Mouse (Mus musculus) layer of hippocampus, adult 11-12 months (tissue): ENCODE measurements around the gene Rin2.

Experiments
- DNase-seq: peaks from one replicate; pipeline ENCODE4 v3.0.0; 2022; ENCODE audit warnings: low spot score

Rin2 gene

GRCm38 (mm10) chr2:145829231-145829630, 154.2 kb downstream of the Rin2 start:
- no peak for DNase-seq

GRCm38 (mm10) chr2:145830417-145830816, 155.4 kb downstream of the Rin2 start:
- DNase-seq: no peak

DNA sequence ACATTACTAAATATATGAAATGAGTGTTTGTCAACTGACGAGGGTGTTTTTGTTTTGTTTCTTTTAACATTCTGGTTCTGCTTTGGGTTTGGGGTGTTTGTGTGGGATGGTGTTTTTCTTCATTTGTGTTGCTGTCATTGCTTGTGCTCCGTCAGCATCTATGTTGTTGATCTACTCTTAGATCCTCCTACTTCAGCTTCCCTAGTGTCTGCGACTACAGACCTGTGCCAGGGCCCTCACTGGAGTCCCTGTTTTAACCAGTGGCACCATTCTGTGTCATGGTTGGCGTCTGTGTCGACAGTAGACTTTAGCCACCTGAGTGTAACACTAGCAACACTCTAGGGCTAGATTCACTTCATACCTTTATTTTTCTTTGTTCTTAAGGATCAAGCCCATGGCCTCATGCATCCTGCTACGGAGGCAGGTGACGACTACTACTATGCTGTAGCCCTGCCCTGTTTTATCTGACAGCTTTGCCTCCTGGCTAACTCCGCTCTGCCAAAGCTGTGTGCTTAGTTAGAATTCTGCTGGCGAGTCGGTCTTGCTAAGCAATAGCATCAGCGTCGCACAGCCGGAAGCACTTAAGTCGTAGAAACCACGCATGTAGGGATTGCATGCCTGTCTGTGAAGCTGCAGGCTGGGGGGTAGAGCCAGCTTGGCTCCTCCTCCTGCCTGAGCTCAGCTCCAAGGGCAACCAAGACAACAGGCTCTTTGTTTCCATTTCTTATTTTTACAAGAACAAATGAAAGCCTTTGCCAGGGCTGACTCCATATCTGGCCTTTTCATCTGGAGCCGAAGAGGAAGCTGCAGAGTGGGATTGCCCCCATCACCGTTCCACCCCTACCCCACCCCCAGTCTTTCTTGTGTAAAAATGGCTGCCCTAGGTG, 157.2 kb downstream of the Rin2 start:
- DNase-seq: peak; percentile 64

GRCm38 (mm10) chr2:145832836-145833221, 157.8 kb downstream of the Rin2 start:
- DNase-seq: no peak

DNA sequence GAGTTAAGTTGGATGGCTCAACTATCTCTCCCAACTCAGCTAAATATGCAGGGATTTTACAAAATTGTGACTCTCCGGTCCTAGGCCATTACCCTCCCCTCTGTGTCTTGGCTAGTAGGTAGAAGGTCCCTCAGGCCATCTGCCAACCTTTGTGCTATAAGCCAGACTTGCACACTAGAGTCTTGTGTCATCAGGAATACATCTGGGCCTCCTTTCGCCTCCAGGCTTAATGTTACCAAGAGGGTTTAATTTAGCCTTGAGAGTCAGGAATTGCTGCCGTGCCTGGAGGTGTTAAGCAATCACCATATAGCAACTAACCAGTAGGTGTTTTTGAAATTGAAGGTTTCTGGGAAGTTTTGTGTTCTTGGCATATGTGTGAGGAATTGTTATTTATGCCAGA, 158.3 kb downstream of the Rin2 start:
- DNase-seq: no peak

DNA sequence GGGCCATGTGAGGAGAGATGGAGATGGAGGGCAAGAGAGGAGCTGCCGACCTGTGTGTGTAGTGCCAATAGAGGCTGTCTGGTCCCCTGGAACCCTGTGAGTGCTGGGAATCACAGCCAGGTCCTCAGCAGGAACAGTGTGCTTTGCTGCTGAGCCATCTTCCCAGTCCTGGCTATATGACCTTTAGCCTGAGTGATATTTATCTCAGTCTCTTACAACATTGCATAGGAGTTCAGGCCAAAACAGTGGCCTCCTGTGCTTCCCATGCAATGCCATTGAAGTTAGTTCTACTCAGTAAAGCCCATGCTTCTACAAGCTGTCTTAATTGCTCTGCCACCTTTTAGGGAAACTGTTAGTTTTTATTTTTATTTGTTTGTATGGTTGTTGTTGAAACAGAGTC, 160.9 kb downstream of the Rin2 start:
- no peak for DNase-seq

DNA sequence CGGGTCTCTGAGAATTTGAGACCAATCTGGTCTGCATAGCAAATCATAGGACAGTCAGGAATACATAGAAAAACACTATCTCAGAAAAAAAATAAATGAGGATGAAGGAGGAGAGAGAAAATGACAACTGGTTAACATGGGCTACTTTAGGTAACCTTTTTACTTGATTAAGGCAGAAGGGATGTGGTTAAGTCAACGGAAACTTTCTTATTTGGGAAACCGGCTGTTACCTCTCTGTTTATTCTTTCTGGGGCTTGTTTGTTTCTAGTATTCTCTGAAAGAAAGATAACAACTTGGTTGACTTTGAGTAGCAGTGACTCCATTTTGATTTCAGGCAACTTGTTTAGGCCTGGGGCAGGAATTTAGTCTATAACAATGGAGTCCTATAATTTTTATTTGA, 163.7 kb downstream of the Rin2 start:
- no peak for DNase-seq

DNA sequence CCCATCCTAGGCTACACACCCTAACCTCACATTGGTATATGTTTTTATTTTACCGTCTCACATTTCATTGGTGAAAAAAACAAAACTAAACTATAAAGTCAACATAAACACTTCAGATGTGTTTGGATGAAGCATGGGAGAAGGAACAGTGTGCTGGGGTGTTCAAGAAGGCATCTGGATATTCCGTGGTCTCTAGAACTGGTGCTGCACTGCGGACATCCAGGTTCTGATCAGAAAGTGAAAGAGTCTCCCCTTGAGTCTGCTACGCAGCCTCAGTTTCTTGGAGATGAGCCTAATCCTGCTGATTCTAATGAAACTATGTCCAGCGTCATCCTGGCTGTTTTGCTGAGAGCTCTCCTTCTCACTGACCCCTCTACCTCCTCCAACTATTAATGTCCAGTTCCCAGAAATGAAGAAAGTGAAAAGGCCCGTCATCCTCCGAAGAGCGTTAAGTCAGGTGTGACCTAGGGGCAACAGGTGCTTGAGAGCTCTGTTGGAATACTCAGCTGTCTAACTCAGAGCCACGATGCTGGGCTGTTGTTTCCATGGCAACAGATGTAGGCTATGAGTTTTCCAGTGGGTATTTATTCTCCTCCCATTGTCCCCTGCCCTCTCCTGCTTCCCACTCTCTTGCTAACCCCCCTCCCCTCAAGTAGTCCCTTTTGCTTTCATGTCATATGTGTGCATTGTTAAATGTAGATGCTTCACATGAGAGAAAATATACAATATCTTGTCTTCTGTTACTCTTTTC, 164.7 kb downstream of the Rin2 start:
- no peak for DNase-seq

DNA sequence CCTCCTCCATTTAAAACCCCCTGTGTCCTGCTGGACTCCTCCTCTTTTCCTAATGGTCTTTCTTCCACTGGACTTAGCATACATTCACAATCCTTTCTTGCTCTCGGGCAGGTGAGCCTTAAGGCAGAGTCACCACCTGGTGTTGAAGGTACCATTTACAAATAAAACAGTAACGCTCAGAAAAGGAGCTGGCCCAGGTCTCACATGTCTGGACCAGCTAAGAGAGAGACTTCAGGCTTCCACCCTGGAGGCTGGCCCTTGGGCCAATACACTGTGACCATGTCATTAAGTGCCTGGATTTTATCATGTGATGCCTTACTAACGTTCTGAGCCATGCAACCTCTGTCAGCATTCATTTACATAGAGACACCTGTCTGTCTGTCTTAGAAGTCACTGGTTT, 165.3 kb downstream of the Rin2 start:
- no peak for DNase-seq

GRCm38 (mm10) chr2:145840910-145841870, 166.2 kb downstream of the Rin2 start:
- no peak for DNase-seq

DNA sequence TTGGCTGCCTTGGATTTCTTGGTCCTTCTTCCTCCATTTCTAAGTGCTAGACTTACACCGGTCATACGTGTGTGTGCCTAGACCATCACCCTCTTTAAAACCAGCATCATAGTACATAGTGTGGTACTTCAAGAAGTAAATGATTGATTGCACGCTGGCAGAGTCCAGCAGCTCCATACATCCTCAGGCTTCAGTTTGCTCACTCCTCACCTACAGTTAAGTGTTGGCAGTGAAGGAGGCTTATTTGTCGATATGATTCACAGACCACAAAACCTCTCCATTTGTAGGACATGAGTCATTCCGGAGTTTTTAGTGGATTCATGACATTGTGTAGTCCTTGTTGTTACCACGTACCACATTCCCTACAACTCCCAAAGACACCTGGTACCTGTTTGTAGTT, 168.3 kb downstream of the Rin2 start:
- no peak for DNase-seq

GRCm38 (mm10) chr2:145846595-145846994, 171.6 kb downstream of the Rin2 start:
- DNase-seq: no peak

DNA sequence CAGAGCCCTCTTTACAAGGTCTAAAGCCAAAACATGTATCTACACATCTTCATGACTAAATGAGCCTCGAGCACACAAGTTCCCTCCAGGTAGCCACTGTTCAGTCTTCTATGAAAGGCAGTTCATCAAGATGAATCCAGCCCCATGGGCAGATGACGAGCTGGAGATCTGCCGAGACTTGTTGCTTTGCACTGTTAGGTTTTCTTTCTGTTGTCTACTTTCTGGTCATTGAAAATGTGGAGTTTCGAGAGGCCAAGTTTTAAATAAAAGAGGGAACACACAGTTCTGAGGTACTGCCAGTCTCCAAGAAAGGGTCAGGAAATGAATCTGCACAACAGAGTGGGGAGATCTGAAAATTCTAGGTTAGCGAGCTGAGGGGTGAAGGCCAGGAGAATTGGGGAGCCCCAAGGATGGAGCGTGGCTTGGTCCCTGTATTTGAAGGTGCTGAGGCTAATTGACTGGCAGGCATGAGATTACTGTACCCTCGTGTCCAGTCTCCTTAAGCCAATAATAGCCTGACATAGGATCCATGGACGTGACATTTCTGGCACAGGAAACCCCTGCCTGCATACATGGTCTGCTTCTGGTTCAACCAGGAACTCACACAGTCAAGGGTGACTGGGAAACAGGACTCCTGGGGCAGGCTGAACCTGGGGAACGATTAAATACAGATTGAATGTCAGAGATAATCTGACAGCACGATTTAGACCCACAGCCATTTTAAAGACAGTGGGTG, 174.3 kb downstream of the Rin2 start:
- no peak for DNase-seq

DNA sequence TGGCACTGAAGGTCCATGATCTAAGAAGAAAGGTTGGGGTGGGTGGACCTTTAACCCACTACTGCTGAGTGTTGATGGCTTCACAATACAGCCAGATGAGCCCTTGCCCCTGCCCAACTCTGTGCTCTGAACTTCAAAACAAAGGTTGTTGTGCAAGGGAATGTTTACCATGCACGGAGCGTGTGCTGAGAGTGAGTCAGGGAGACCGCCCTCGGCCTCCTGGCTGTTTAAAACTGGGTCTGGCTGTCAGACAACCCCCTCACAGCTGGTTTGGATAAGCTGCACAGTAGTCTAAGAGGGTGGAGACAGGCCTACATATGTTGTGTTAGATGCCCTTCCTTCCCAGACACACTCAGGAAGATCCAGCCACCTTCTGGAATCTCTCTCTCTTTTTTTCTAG, 175.8 kb downstream of the Rin2 start:
- DNase-seq: no peak

DNA sequence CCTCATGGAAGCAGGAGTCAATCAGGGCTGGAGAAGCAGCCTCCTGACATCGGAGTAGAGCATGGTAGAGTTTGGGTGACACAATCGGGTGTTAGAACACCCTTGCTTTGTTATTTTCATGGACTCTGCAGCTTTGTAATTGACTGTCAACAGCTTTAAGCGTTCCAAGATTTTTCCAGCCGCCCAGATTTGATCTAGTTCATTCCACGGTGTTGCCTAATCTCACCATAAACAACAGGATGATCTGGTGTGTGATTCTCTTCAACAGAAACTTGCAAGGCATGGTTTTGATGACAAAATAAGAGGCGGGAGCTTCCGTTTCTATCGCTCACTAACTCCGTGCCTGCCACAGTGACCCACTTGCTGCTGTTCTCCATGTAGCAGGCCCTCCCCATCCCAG, 180.8 kb downstream of the Rin2 start:
- no peak for DNase-seq

- peak; percentile 37 for DNase-seq
These were observed 182.8 kb downstream of the Rin2 start for GRCm38 (mm10) chr2:145857864-145858263.

GRCm38 (mm10) chr2:145859442-145859931, 184.5 kb downstream of the Rin2 start:
- peak; percentile 72 for DNase-seq

DNA sequence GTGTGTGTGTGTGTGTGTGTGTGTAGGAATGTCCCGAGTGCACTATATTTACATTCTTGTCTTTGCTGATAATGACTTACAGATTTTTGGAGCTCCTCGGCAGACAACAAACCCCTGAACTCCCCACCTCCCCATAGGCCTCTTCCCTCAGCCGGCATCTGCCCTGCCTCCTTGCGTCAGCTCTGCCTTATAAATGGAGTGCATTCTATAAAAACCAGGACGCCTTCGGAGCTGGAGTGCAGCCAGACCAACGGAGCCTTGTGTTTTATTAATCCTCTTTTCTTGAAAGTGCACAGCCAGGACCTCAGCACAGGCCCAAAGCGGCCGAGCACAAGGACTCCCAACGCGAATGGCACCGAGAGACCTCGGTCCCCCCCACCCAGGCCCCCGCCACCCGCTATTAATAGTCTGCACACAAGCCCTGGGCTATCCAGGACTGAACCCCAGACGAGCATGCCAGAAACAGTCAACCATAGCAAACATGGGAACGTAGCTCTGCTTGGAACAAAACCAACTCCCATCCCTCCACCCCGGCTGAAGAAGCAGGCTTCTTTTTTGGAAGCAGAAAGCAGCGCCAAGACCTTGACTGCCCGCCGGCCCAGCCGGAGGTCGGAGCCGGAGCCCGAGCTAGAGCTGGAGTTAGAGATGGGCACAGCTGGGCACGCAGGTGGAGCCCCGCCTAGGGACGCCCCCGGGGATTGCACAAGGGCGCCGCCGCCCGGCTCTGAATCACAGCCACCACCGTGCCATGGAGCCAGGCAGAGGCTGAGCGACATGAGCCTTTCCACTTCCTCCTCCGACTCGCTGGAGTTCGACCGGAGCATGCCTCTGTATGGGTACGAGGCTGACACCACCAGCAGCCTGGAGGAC, 185.2 kb downstream of the Rin2 start:
- peak; percentile 95 for DNase-seq

DNA sequence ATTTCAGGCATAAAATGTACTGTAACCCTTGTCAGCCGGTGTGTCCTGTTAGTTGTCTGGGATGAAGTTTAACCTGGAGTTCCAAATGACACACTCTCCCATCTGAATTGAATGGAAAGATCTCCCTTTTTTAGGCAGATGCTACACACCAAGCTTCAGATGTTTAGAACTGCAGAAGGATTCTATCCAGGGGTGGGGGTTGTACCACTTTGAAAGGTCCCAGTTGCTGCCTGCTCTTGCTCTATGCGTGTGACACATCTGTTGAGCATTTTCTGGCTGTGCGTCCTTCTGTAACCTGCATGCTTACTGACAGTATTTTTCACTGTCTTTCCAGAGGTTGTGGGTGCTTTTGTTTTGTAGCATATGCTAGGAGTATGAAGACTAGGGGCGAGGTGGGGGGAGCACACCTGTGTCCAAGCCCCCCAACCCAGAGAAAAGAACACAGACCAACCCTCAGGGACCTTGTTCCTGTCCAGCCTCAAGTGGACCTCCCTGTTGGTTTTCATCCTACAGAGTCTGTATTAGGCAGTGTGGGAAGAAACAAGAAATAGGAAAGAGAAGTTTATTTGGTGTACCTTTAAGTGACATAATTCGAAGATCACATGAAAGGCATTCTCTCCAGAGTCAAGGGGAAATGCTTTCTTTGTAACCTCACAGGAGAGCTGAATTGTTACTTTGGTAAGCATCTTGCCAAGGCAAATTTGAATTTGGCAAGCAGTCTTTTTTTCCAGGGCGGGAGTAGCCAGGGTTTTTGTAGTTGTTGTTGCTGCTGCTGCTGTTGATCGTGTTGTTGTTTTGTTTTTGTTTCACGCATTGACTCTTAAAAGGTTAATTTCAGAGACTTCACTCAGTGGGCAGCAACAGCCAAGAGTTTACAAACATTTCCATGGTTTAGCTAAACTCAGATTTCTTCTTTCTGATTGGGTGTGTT, 186.4 kb downstream of the Rin2 start:
- peak; percentile 12 for DNase-seq
